Mouse (Mus musculus): ENCODE results near the gene Cfap57. TPM values are rescaled to one million over a fixed set of nuclear protein-coding genes. Genes with fewer than 3 reads are reported as not detected.
A peak's percentile ranks its signal among the peaks of the same experiment; 100 is the strongest.
"Not testable (repeated sequence)": the region's sequence is repeated elsewhere in the genome, so short reads cannot be mapped to it uniquely, and the experiment has no call there.

Cfap57 gene
- polyA plus RNA-seq, 1 experiment from 2014 or later, result 0.74 TPM

DNA sequence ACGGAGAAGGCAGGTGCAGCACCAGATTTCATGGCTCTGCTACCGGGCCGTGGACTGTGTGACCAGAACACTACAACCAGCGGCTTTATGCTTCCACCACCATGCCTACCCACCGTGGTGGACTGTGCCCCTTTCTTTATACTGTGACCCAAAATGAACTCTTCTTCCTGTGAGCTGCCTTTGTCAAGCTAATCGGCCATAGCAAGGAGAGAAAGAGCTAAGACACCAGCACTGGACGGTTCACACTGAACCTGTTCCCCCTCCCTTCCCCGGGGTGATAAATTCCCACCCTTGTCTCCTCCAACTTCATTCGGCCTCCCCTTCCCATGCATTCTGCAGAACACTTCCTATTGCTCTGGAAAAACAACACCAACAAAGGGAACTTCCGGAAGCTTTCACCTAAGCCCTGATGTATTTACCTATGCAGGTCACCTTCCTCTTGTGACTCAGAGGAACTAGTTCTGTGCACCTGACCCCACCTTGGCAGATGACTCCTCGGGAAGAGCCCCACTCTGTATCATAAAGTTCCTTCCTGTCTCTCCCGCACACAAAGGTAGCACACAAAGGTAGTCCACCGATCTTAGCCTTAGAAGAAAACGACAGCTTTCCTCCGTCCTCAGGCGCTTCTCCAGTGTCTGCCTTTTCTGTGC is 103.0 kb downstream of the Cfap57 start:
- Histone ChIP-seq H3K4me3 (ENCODE audit: low read depth, low read length) (no peak overlapping the region), H3K27me3 (ENCODE audit: control insufficient read depth, insufficient read depth, low read depth, low read length) (no peaks in the 10 kb centered on the region; the same call in 1 of the 2 replicates), H3K4me2 (ENCODE audit: low read depth, low read length) (no peak overlapping the region), H3K4me1 (ENCODE audit: control insufficient read depth, low read depth, low read length) (peaks cover 4% of the 10 kb centered on the region), H3K9ac (ENCODE audit: low read depth, low read length) (no peak overlapping the region), H3K36me3 (ENCODE audit: control insufficient read depth, insufficient read depth) (no peaks in the 10 kb centered on the region), H3K27ac (ENCODE audit: low read length) (no peak overlapping the region), H3K9me3 (replicated peaks; ENCODE audit: control insufficient read depth, low read length) (no peaks in the 10 kb centered on the region)
- ATAC-seq (ENCODE audit: low read depth), result no peak
- WGBS (ENCODE audit: insufficient replicate concordance), result 36% methylated on average over 16 of the region's 16 CpGs

GRCm38 (mm10) chr4:118516699-118517496 is 103.7 kb downstream of the Cfap57 start:
- Histone ChIP-seq H3K4me3 (ENCODE audit: low read depth, low read length) (no peak overlapping the region), H3K4me1 (ENCODE audit: control insufficient read depth, low read depth, low read length) (peaks cover 4% of the 10 kb centered on the region), H3K4me2 (ENCODE audit: low read depth, low read length) (peak overlapping the region; percentile 13; the same call in 1 of the 2 replicates), H3K36me3 (ENCODE audit: control insufficient read depth, insufficient read depth) (no peaks in the 10 kb centered on the region), H3K9ac (ENCODE audit: low read depth, low read length) (no peak overlapping the region), H3K27me3 (ENCODE audit: control insufficient read depth, insufficient read depth, low read depth, low read length) (no peaks in the 10 kb centered on the region; the same call in 1 of the 2 replicates), H3K27ac (ENCODE audit: low read length) (no peak overlapping the region), H3K9me3 (replicated peaks; ENCODE audit: control insufficient read depth, low read length) (no peaks in the 10 kb centered on the region)
- no peak for ATAC-seq (ENCODE audit: low read depth)
- 13% methylated on average over 20 of the region's 20 CpGs for WGBS (ENCODE audit: insufficient replicate concordance)

DNA sequence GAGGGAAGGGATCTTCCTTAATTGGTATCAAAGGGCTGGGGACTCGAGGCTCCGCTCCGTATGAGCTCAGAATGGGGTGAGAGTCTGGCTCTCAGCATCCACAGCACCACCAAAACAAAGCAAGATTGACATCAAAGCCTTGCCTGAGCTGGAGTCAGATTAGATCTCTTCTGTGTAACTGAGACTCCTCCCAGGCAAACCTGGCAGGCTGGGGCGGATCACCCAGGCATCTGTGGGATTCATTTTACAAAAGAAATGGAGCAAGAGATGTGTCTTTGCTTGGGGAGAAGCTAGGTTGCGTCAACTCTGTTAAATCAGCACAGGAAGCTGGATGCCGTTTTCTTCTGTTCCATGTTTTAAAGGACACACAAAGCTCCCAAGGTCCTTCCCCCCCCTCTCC is 111.5 kb downstream of the Cfap57 start:
- Histone ChIP-seq H3K4me1 (ENCODE audit: control insufficient read depth, low read depth, low read length) (no peaks in the 10 kb centered on the region), H3K9me3 (replicated peaks; ENCODE audit: control insufficient read depth, low read length) (no peaks in the 10 kb centered on the region), H3K27me3 (ENCODE audit: control insufficient read depth, insufficient read depth, low read depth, low read length) (no peaks in the 10 kb centered on the region), H3K4me2 (ENCODE audit: low read depth, low read length) (no peak overlapping the region), H3K4me3 (ENCODE audit: low read depth, low read length) (no peak overlapping the region), H3K9ac (ENCODE audit: low read depth, low read length) (no peak overlapping the region), H3K36me3 (ENCODE audit: control insufficient read depth, insufficient read depth) (no peaks in the 10 kb centered on the region), H3K27ac (ENCODE audit: low read length) (no peak overlapping the region)
- no peak for ATAC-seq (ENCODE audit: low read depth)
- 54% methylated on average over 6 of the region's 6 CpGs for WGBS (ENCODE audit: insufficient replicate concordance)

GRCm38 (mm10) chr4:118507171-118507570 is 113.4 kb downstream of the Cfap57 start:
- 44% methylated on average over 1 of the region's 1 CpGs for WGBS (ENCODE audit: insufficient replicate concordance)
- not testable (repeated sequence) for H3K9me3 ChIP-seq (replicated peaks; ENCODE audit: control insufficient read depth, low read length); H3K27ac ChIP-seq (ENCODE audit: low read length); H3K4me3 ChIP-seq (ENCODE audit: low read depth, low read length); H3K9ac ChIP-seq (ENCODE audit: low read depth, low read length); H3K27me3 ChIP-seq (ENCODE audit: control insufficient read depth, insufficient read depth, low read depth, low read length); H3K4me2 ChIP-seq (ENCODE audit: low read depth, low read length); H3K4me1 ChIP-seq (ENCODE audit: control insufficient read depth, low read depth, low read length); ATAC-seq (ENCODE audit: low read depth); H3K36me3 ChIP-seq (ENCODE audit: control insufficient read depth, insufficient read depth)

DNA sequence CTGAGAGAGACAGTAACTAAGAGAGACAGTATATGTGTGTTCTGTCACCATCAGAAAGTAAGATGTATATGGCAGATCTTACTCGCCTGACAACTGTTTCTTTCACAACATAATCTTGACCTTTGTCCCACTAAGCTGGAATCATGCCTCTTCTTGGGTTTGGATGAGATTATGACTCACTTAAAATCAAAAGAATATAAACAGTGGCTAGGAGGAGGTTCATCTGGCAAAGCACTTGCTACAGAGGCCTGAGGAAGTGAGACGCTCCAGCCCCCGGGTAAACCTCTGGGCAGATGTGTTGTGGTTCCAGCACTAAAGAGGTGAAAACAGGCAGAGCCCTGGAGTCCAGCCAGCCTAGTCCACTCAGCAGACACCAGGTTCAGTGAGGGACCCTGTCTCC is 115.0 kb downstream of the Cfap57 start:
- no peaks in the 10 kb centered on the region for H3K27me3 ChIP-seq (ENCODE audit: control insufficient read depth, insufficient read depth, low read depth, low read length)
- H3K27ac ChIP-seq (ENCODE audit: low read length), result no peak overlapping the region
- no peak overlapping the region for H3K9ac ChIP-seq (ENCODE audit: low read depth, low read length)
- ATAC-seq (ENCODE audit: low read depth), result no peak
- H3K9me3 ChIP-seq (replicated peaks; ENCODE audit: control insufficient read depth, low read length), result no peaks in the 10 kb centered on the region
- no peaks in the 10 kb centered on the region for H3K4me1 ChIP-seq (ENCODE audit: control insufficient read depth, low read depth, low read length)
- no peaks in the 10 kb centered on the region for H3K36me3 ChIP-seq (ENCODE audit: control insufficient read depth, insufficient read depth)
- no peak overlapping the region for H3K4me2 ChIP-seq (ENCODE audit: low read depth, low read length)
- 48% methylated on average over 3 of the region's 3 CpGs for WGBS (ENCODE audit: insufficient replicate concordance)
- no peak overlapping the region for H3K4me3 ChIP-seq (ENCODE audit: low read depth, low read length)

Other genes with a start within 250 kb of the Cfap57 start
- gene Szt2, start 211.5 kb downstream of the Cfap57 start, polyA plus RNA-seq (2015; fragmentation: Nextera tagmentation; extraction: Ambion mirVana), result 2.1 and 3.1 TPM in 2 replicates
- 60.9 and 64.3 TPM in 2 replicates for gene Med8, start 211.4 kb downstream of the Cfap57 start, polyA plus RNA-seq (2015; fragmentation: Nextera tagmentation; extraction: Ambion mirVana)
- 79.5 and 85.1 TPM in 2 replicates for gene Elovl1, start 192.7 kb downstream of the Cfap57 start, polyA plus RNA-seq (2015; fragmentation: Nextera tagmentation; extraction: Ambion mirVana)
- 149 and 164 TPM in 2 replicates for gene Cdc20, start 183.4 kb downstream of the Cfap57 start, polyA plus RNA-seq (2015; fragmentation: Nextera tagmentation; extraction: Ambion mirVana)
- 6.1 and 7.3 TPM in 2 replicates for gene Mpl, start 163.3 kb downstream of the Cfap57 start, polyA plus RNA-seq (2015; fragmentation: Nextera tagmentation; extraction: Ambion mirVana)
- 7.3 and 7.9 TPM in 2 replicates for gene Tie1, start 130.7 kb downstream of the Cfap57 start, polyA plus RNA-seq (2015; fragmentation: Nextera tagmentation; extraction: Ambion mirVana)
- gene 2610528J11Rik, start 93.8 kb downstream of the Cfap57 start, polyA plus RNA-seq (2015; fragmentation: Nextera tagmentation; extraction: Ambion mirVana), result 6.3 and 8.8 TPM in 2 replicates
- gene Tmem125, start 76.7 kb downstream of the Cfap57 start, polyA plus RNA-seq (2015; fragmentation: Nextera tagmentation; extraction: Ambion mirVana), result 2.7 and 3.2 TPM in 2 replicates
- 55.9 and 58.3 TPM in 2 replicates for gene Ebna1bp2, start within 50 bp of the Cfap57 start, polyA plus RNA-seq (2015; fragmentation: Nextera tagmentation; extraction: Ambion mirVana)
- gene Olfr62, start 38.2 kb upstream of the Cfap57 start, polyA plus RNA-seq (2015; fragmentation: Nextera tagmentation; extraction: Ambion mirVana), result not detected in 2 replicates
- not detected in 2 replicates for gene Olfr1342, start 72.0 kb upstream of the Cfap57 start, polyA plus RNA-seq (2015; fragmentation: Nextera tagmentation; extraction: Ambion mirVana)
- not detected in 2 replicates for gene Olfr1341, start 82.7 kb upstream of the Cfap57 start, polyA plus RNA-seq (2015; fragmentation: Nextera tagmentation; extraction: Ambion mirVana)
- gene Olfr1340, start 99.4 kb upstream of the Cfap57 start, polyA plus RNA-seq (2015; fragmentation: Nextera tagmentation; extraction: Ambion mirVana), result not detected in 2 replicates
- not detected in 2 replicates for gene Olfr1339, start 111.4 kb upstream of the Cfap57 start, polyA plus RNA-seq (2015; fragmentation: Nextera tagmentation; extraction: Ambion mirVana)
- gene Olfr1338, start 138.0 kb upstream of the Cfap57 start, polyA plus RNA-seq (2015; fragmentation: Nextera tagmentation; extraction: Ambion mirVana), result not detected in 2 replicates
- gene Olfr1337, start 161.8 kb upstream of the Cfap57 start, polyA plus RNA-seq (2015; fragmentation: Nextera tagmentation; extraction: Ambion mirVana), result not detected in 2 replicates
- not detected in 2 replicates for gene Olfr1335, start 189.2 kb upstream of the Cfap57 start, polyA plus RNA-seq (2015; fragmentation: Nextera tagmentation; extraction: Ambion mirVana)
- not detected in 2 replicates for gene Olfr1333, start 215.5 kb upstream of the Cfap57 start, polyA plus RNA-seq (2015; fragmentation: Nextera tagmentation; extraction: Ambion mirVana)
- not detected in 2 replicates for gene Olfr1331, start 243.9 kb upstream of the Cfap57 start, polyA plus RNA-seq (2015; fragmentation: Nextera tagmentation; extraction: Ambion mirVana)

Data from liver, embryonic 16.5 days (tissue).